Mouse (Mus musculus): Measurements from ENCODE around the gene Sypl2.

Gene Sypl2

DNA sequence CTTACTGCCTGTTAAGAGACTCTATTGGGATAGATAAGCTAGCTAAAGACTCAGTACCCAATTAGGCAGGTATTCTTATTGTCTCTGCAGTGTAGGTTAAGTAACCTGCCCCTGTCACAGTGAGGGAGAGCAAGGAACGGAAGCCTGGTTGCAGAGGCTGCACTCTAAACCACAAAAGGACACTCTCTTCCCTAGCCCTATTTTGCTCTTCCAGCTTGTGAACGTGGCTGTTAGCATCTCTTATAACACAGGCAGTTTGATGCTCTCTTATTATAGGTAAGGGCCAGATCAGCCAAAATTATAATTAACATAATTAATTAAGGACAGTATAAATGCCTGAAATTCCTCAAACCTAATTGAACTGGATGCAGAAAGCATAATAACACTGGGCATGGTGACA, 45.9 kb downstream of the Sypl2 start:
- no peak for DNase-seq (ENCODE audit: low read depth in 2 of 2, low spot score in 2 of 2)

DNA sequence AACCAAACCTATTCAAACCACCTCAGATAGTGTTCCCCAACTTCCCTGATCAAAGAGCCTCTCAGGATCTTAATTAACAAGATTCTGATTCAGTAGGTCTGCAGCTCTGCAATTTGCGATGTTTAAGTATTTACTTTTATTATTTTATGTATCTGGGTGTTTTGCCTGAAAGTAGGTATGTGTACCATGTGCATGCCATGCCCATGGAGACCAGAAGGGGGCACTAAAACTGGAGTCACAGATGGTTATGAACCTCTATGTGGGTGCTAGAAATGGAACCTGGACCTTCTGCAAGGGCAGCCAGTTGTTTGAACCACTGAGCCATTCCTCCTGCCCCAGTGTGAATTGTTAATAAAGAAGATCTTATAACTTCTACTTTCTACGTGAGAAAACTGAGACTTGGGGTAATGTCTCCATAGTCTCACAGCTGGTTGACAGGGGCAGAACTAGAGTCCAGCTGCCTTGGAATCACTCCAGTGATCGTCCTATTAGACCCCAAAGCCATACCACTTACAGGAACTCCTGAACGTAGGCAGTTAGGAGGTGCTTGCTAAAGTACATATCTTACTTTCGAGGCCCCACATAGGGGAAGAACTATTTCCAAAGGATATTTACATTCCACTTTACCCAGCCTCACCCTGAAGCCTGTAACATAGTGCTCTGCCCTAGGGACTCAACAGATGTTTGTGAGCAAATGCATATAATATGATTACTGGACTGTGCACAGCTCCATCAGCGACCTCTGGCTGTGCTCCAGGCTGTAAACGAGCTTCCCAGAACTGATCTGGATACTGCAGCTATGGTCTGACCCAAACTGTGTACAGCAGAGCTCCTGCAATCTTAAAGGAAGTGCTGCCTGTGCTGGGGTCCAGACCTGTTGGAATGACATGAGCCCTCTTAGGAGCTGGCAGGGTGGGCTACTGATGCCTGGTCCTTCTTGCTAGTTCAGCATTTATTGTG, 47.4 kb downstream of the Sypl2 start:
- no peak for DNase-seq (ENCODE audit: low read depth in 2 of 2, low spot score in 2 of 2)

DNA sequence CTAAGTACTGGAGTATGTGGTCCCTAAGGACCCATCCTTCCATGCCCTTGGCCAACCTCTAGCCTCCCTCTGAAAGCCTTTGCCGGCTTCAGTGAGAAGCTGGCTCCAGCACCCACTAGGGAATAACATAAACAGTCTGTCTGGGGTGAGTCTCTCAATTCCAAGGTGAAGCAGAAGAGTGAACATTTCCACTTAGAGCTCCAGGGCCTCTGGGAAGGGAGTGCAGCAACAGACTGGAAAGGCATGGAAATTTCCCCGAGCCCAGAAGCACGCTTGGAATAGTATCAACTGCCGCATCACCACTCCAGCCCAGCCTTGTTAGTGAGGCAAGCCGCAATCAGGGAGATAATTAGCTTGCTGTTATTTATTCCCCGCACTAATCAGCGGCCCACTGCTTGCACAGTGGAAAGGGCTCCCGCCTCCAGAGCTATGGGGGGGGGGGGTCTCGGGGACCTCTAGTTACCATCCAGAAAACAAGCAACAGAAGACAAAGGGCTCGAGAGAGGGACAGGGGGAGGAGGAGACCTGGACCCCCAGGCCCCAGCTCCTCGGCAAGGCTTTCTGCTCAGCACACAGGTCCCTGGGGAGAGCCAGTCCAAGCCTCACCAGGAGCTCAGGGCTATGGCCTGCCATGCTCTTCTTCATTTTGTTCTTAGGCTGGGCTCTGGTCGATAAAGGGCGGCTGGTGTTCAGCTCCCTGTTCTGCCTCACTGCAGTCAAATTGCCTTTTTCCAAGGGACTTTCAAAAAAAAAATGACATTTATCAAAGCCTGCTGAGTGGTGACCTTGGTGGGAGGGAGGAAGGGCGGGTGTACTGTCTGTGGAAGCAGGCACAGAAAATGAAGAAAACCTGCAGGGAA, 51.5 kb downstream of the Sypl2 start:
- no peak for DNase-seq (ENCODE audit: low read depth in 2 of 2, low spot score in 2 of 2)

DNA sequence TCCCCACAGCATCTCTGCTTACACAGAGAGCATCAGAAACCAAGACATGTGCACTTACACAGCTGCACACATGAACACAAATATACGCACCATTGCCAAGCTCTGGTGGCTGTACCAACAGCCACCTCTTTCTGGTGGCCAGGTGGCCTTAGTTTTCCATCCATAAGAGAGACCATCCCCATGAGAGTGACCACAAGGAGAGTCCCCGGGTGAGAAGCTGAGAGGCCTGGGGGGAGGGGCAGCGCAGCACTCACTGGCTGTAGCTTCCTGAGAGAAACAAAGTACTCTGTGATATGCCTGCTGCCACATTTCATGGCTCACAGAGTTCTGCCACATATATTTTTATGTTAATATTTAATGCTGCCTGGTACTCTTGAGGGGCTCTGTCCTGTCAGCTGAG, 57.2 kb downstream of the Sypl2 start:
- DNase-seq (ENCODE audit: low read depth in 2 of 2, low spot score in 2 of 2): no peak

DNA sequence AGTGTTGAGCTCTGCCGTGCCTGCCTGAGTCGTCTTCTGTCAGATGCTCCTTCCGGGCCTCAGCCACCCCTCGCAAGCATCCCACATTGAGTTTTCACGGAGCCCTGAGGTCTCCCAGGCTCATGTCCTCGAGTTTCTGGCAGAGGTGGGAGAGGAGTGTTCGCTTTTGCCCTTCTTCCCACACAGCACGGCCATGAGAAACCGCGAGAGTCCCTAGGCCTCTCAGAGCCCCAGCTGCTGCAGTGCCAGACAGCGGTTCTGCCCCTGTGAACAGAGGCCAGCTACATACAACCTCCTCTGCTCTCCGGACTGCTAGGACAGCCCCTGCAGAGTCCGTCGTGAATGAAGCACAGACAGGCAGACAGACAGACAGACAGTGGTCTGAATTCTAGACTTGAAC, 58.9 kb downstream of the Sypl2 start:
- DNase-seq (ENCODE audit: low read depth in 2 of 2, low spot score in 2 of 2): no peak

DNA sequence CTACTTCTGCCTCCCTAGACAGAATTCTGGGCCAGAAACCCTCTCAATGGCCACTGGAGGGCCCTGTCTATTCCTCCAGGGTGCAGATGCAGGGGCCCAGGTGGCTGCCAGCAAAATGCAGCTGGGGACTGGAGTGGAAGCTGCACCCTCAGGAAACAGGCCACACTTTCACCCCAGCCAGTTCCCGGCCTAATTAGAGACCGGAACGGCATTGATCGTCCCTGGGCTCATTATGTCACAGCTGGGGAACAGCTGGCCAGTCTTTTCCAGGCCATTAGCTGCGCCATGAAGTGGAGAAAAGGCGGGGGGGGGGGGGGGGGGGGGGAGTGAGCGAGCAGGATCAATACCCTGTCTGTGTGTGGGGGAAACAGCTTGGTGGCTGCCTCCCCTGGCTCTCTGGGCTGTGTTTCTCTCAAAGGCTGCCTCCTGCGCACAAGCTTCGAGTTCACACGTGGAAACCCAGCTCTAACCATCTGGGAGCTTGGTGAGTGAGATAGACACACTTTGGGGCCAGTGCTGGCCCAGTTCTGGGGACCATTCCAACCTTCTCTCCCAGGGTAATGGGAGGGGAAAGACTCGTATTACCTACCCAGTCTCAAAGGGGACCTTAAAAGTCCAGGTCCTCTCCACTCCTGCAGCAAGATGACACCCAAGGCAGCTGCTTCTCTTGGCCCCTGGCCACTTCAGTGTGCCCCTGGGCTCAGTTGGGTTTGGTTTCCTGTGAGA, 59.8 kb downstream of the Sypl2 start:
- no peak for DNase-seq (ENCODE audit: low read depth in 2 of 2, low spot score in 2 of 2)

DNA sequence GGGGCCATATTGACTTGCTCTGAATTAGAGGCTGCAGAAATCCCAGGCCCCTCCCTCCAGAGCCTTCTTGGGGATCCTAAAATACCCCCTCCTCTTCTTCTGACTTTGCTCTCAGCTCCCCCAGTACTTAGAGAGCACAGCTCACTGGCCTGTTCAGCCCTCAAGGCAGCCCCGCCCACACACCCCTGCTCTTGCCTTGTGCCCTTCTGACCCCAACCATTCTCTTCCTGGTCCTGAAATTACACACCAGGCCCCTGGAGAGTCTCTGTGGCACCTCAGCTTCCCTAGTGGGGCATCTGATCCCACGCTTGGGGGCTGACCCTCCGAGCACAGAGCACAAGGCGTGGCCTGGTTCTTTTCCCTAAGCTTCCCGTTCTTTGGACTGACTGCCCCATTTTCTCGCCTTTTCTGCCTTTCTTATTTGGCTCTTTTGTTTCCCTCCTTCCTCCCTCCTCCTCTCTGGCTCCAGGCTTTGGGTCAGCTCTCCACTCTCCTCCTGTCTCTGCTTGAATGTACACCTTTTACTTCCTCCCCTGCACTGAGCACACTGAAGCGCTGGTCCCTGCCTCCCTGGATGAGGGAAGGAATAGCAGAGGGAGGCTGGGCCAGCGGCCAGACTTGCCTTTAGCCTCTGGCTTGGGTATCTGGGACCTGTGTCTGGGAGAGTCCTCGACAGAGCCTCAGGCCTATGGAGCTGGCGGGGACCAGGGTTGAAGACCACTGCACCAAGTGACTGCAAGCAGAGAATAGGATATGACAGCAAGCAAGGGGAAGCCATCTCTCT, 60.7 kb downstream of the Sypl2 start:
- no peak for DNase-seq (ENCODE audit: low read depth in 2 of 2, low spot score in 2 of 2)

DNA sequence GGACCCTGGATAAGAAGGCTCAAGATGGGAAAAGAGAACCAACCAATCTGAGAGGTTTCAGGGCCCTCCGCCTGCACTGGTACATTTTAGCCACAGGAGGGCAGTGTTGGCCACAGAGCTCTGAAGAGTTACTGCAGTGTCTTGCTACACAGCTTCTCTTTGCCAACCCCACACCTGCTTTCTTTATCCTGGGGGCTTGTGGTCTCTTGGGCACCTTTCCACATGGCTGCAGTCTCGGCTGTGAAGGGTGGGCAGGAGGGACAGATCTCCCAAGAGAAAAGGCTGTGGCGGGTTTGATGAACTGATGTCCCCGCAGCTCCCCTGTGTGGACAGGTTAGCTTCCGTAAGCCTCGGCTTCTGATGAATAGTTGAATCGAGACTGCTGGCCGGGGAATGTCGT, 61.6 kb downstream of the Sypl2 start:
- DNase-seq (ENCODE audit: low read depth in 2 of 2, low spot score in 2 of 2): peak; percentile 65 to 79

DNA sequence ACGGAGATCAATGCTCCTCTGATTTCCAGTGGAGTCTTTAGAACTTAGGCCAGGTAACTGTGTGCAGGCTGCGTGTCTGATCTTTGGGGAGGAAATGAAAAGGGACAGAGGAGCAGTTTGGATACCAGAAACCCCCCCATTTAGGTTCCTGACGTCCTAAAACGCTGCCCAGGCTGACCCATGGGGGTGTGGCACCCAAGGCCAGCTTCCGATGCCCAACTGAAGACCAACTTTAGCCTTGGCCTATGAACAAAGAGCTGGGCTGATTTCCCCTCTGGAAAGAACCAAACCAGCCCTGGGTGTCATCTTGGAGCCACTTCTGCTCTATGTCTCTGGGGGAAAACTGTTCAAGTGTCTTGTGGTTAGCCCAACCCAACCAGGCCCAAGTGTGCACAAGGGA, 62.4 kb downstream of the Sypl2 start:
- DNase-seq (ENCODE audit: low read depth in 2 of 2, low spot score in 2 of 2): no peak
